Mouse (Mus musculus): ENCODE measurements around the gene Six4. TPM values are rescaled to one million over a fixed set of nuclear protein-coding genes. Genes with fewer than 3 reads are reported as not detected.
"Not testable (repeated sequence)": the region's sequence is repeated elsewhere in the genome, so short reads cannot be mapped to it uniquely, and the experiment has no call there.

The Six4 gene
- polyA plus RNA-seq (2012; rRNA removed), result 0.78 and 0.81 TPM in 2 replicates

- Histone ChIP-seq H3K27me3 (replicated peaks; ENCODE audit: control insufficient read depth, insufficient read depth, low read length) (no peaks in the 10 kb centered on the region), H3K27ac (ENCODE audit: insufficient read depth, low read depth, low read length) (peak within 1 kb of the TSS; percentile 57), H3K4me1 (ENCODE audit: control insufficient read depth, insufficient read depth, low read length) (no peaks in the 10 kb centered on the region), H3K36me3 (ENCODE audit: control insufficient read depth, insufficient read depth, low read length) (no peaks in the 10 kb centered on the region), H3K4me3 (ENCODE audit: insufficient read depth, low read depth, low read length) (peak within 1 kb of the TSS; percentile 60)
- 2% methylated on average over 19 of the region's 20 CpGs for WGBS
- peak; percentile 84 for DNase-seq
- TF ChIP-seq CTCF (conservative IDR thresholded peaks at IDR 0.05; ENCODE audit: insufficient read depth, insufficient read length, low read depth, low read length), result no peak
These were observed at the start of gene Six4 for GRCm38 (mm10) chr12:73113196-73113595. Gene Six4 (minus strand): TSS chr12:73113456.

DNA sequence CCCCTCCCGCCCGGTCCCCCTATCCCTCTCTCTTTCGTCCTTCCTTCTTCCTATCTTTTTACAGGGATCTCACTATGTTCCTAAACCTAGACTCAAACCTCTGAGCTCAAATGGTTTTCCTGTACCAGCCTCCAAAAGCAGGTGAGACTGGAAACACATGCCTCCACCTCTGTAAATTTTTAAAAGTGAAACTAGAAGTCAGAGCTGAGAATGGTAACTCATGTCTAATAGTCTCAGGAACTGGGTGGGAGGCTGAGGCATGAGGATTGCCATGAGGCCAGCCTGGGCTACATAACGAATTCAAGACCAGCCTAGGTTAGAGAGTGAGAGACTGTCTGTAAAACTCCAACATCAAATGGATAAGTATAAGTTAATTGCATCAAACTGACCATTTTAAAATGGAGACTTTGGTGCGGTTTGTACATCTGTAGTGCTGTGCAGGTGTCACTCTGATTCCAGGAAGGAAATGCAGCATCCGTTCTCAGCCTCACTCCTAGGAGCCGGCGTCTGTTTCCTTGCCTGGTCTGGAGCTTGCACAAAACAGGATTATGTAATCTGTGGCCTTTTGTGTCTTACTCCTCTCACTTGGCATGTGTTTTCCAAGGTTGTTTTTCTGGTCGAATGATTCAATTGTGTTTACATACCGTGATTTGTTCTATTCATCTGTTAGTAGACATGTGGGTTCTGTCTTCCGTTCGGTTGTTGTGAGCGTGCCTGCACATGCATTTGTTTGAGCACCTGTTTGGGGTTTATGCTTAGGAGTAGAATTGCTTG lies 49.3 kb upstream of the Six4 start:
- Histone ChIP-seq H3K27ac (ENCODE audit: insufficient read depth, low read depth, low read length) (no peak overlapping the region), H3K36me3 (ENCODE audit: control insufficient read depth, insufficient read depth, low read length) (no peaks in the 10 kb centered on the region), H3K4me3 (ENCODE audit: insufficient read depth, low read depth, low read length) (no peak overlapping the region), H3K27me3 (replicated peaks; ENCODE audit: control insufficient read depth, insufficient read depth, low read length) (no peaks in the 10 kb centered on the region), H3K4me1 (ENCODE audit: control insufficient read depth, insufficient read depth, low read length) (0 out of 2 replicates have a peak, but pooled peaks cover 7% of the 10 kb centered on the region)
- TF ChIP-seq POLR2A (IDR thresholded peaks at IDR 0.05; ENCODE audit: low read depth, low read length) (no peak), CTCF (conservative IDR thresholded peaks at IDR 0.05; ENCODE audit: insufficient read depth, insufficient read length, low read depth, low read length) (no peak)
- peak; percentile 42 for DNase-seq
- WGBS, result 65% methylated on average over 13 of the region's 13 CpGs

DNA sequence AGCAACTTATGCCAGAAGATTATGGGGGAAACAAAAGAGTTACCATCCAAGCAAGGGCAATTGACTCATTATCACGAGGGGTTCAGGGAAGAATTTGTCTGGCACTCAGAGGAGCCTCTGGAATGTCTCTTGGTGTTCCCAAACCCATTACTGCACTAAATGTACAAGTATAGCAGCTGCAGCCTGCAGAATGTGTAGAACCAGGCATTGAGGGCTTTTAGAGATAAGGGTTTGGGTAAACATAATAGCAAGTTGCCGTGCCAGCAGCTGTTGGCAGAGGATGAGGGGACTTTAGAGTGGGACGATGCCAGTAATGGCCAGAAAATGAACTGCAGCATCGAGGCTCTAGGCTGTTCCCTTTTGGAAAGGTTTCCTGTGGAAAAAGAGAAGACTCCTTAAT lies 47.1 kb upstream of the Six4 start:
- no peaks in the 10 kb centered on the region for H3K36me3 ChIP-seq (ENCODE audit: control insufficient read depth, insufficient read depth, low read length)
- H3K27me3 ChIP-seq (replicated peaks; ENCODE audit: control insufficient read depth, insufficient read depth, low read length), result no peaks in the 10 kb centered on the region
- 50% methylated on average over 4 of the region's 4 CpGs for WGBS
- no peak overlapping the region for H3K27ac ChIP-seq (ENCODE audit: insufficient read depth, low read depth, low read length)
- no peak overlapping the region for H3K4me3 ChIP-seq (ENCODE audit: insufficient read depth, low read depth, low read length)
- DNase-seq, result no peak
- 0 out of 2 replicates have a peak, but pooled peaks cover 7% of the 10 kb centered on the region for H3K4me1 ChIP-seq (ENCODE audit: control insufficient read depth, insufficient read depth, low read length)
- TF ChIP-seq POLR2A (IDR thresholded peaks at IDR 0.05; ENCODE audit: low read depth, low read length), result no peak
- no peak for TF ChIP-seq CTCF (conservative IDR thresholded peaks at IDR 0.05; ENCODE audit: insufficient read depth, insufficient read length, low read depth, low read length)

DNA sequence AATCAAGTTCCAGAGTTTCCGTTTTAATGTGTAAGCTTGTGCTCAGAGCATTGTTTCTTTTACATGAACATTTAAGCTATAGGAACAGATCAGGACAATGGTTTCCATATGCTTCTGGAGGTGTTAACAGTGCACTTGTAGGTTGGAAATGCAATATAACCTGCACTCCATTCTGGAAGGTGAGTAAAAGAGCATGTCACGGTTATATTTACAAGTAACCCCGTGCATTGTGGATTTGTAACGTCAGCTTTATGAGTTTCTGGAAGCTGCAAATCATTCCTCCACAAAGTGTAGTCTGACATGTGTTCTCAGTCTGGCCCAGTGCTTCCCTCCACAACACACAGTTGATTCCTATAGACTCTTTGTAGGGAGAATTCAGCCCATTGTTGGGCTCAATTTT lies 40.9 kb upstream of the Six4 start:
- no peaks in the 10 kb centered on the region for H3K36me3 ChIP-seq (ENCODE audit: control insufficient read depth, insufficient read depth, low read length)
- H3K27me3 ChIP-seq (replicated peaks; ENCODE audit: control insufficient read depth, insufficient read depth, low read length), result no peaks in the 10 kb centered on the region
- H3K4me1 ChIP-seq (ENCODE audit: control insufficient read depth, insufficient read depth, low read length), result no peaks in the 10 kb centered on the region
- TF ChIP-seq POLR2A (IDR thresholded peaks at IDR 0.05; ENCODE audit: low read depth, low read length), result no peak
- no peak for TF ChIP-seq CTCF (conservative IDR thresholded peaks at IDR 0.05; ENCODE audit: insufficient read depth, insufficient read length, low read depth, low read length)
- no peak overlapping the region for H3K4me3 ChIP-seq (ENCODE audit: insufficient read depth, low read depth, low read length)
- H3K27ac ChIP-seq (ENCODE audit: insufficient read depth, low read depth, low read length), result no peak overlapping the region
- DNase-seq, result no peak
- 69% methylated on average over 4 of the region's 4 CpGs for WGBS

- H3K4me3 ChIP-seq (ENCODE audit: insufficient read depth, low read depth, low read length); DNase-seq; H3K27ac ChIP-seq (ENCODE audit: insufficient read depth, low read depth, low read length); H3K4me1 ChIP-seq (ENCODE audit: control insufficient read depth, insufficient read depth, low read length); H3K27me3 ChIP-seq (replicated peaks; ENCODE audit: control insufficient read depth, insufficient read depth, low read length); H3K36me3 ChIP-seq (ENCODE audit: control insufficient read depth, insufficient read depth, low read length): not testable (repeated sequence)
- WGBS, result 80% methylated on average over 5 of the region's 5 CpGs
These were observed 37.8 kb upstream of the Six4 start for GRCm38 (mm10) chr12:73151038-73151437.

GRCm38 (mm10) chr12:73147236-73147635 lies 34.0 kb upstream of the Six4 start:
- Histone ChIP-seq H3K4me1 (ENCODE audit: control insufficient read depth, insufficient read depth, low read length) (no peaks in the 10 kb centered on the region), H3K27me3 (replicated peaks; ENCODE audit: control insufficient read depth, insufficient read depth, low read length) (no peaks in the 10 kb centered on the region), H3K4me3 (ENCODE audit: insufficient read depth, low read depth, low read length) (no peak overlapping the region), H3K27ac (ENCODE audit: insufficient read depth, low read depth, low read length) (no peak overlapping the region), H3K36me3 (ENCODE audit: control insufficient read depth, insufficient read depth, low read length) (no peaks in the 10 kb centered on the region)
- DNase-seq, result no peak
- WGBS, result 50% methylated on average over 3 of the region's 3 CpGs
- no peak for TF ChIP-seq POLR2A (IDR thresholded peaks at IDR 0.05; ENCODE audit: low read depth, low read length)
- no peak for TF ChIP-seq CTCF (conservative IDR thresholded peaks at IDR 0.05; ENCODE audit: insufficient read depth, insufficient read length, low read depth, low read length)

GRCm38 (mm10) chr12:73140732-73141131 lies 27.5 kb upstream of the Six4 start:
- no peak overlapping the region for H3K27ac ChIP-seq (ENCODE audit: insufficient read depth, low read depth, low read length)
- H3K36me3 ChIP-seq (ENCODE audit: control insufficient read depth, insufficient read depth, low read length), result no peaks in the 10 kb centered on the region
- no peak for TF ChIP-seq CTCF (conservative IDR thresholded peaks at IDR 0.05; ENCODE audit: insufficient read depth, insufficient read length, low read depth, low read length)
- no peak for TF ChIP-seq POLR2A (IDR thresholded peaks at IDR 0.05; ENCODE audit: low read depth, low read length)

More at GRCm38 (mm10) chr12:73140732-73141131, 27.5 kb upstream of the Six4 start:
- WGBS, result 78% methylated on average over 3 of the region's 3 CpGs
- DNase-seq, result no peak
- Histone ChIP-seq H3K4me1 (ENCODE audit: control insufficient read depth, insufficient read depth, low read length) (no peaks in the 10 kb centered on the region), H3K27me3 (replicated peaks; ENCODE audit: control insufficient read depth, insufficient read depth, low read length) (no peaks in the 10 kb centered on the region), H3K4me3 (ENCODE audit: insufficient read depth, low read depth, low read length) (no peak overlapping the region)
